9 mouse cellular contexts compared by ENCODE assay signal in the genomic region with DNA sequence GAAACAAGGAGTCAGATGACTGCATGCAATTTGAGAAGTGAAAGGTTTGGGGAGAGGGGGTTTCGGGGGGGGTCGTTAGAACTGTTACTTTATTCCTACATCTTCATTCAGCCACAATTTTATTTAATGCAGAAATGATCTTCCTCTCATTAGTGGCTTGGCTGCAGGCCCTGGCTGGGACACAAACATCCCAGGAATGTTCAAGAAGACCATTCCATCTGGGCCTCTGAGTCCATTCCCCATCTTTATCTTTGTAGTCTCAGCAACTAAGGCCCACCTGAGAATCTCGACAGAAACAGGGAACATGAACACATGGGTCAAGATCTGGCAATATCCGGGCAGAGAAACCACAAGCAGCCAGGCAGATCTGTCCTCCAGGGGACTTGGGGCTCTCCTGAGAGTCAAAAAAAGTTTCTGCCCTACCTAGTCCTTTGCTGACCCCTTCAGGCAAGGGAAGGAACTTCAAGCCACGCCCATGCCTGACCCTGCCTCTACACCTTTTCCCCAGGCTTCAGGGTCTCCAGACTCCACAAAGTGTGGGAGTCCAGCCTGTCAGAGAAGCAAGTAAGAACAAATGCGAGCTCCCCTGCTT. TPM values are rescaled to one million over a fixed set of nuclear protein-coding genes. Genes with fewer than 3 reads are reported as not detected.
DNase-seq lines count a peak whose midpoint lies in the region; ATAC-seq and TF ChIP-seq lines count a peak whose summit lies in the region.
"Had no signal": no experiment of that assay in that cellular context is flagged by ENCODE, and none has a peak within 500 bp of the region (broad histone marks: within the 10 kb centered on the region; RNA-seq: fewer than 3 reads in every experiment).

No protein-coding gene starts in this region.

- H3K4me1 ChIP-seq in intestine, embryonic 14.5 days (replicated peaks; ENCODE audit: control insufficient read depth, insufficient read depth, low read length), result no peaks in the 10 kb centered on the region
- H3K4me1 ChIP-seq in intestine, embryonic 16.5 days (ENCODE audit: control insufficient read depth, insufficient read depth, low read length), result no peaks in the 10 kb centered on the region

- ATAC-seq in intestine, embryonic 14.5 days (replicated peaks; ENCODE audit: low FRiP score, low TSS enrichment, low read depth), result no peak
- no peak for ATAC-seq in intestine, embryonic 16.5 days

- H3K36me3 ChIP-seq in intestine, embryonic 14.5 days (ENCODE audit: control insufficient read depth, insufficient read depth, low read length), result no peaks in the 10 kb centered on the region
- no peaks in the 10 kb centered on the region for H3K36me3 ChIP-seq in intestine, embryonic 16.5 days (ENCODE audit: control insufficient read depth, insufficient read depth, low read length)
- H3K36me3 ChIP-seq: embryonic facial prominence, embryonic 15.5 days had no signal

- H3K9ac ChIP-seq in intestine, embryonic 14.5 days (ENCODE audit: low read length), result no peak overlapping the region
- no peak overlapping the region for H3K9ac ChIP-seq in intestine, embryonic 16.5 days (ENCODE audit: low read depth, low read length)
- H3K9ac ChIP-seq: embryonic facial prominence, embryonic 15.5 days had no signal

- no peak overlapping the region for H3K4me2 ChIP-seq in intestine, embryonic 14.5 days (ENCODE audit: low read length)
- no peak overlapping the region for H3K4me2 ChIP-seq in intestine, embryonic 16.5 days (ENCODE audit: low read depth, low read length)
- H3K4me2 ChIP-seq: embryonic facial prominence, embryonic 15.5 days had no signal

- H3K27me3 ChIP-seq in intestine, embryonic 14.5 days (replicated peaks; ENCODE audit: control insufficient read depth, insufficient read depth, low read length), result no peaks in the 10 kb centered on the region
- no peaks in the 10 kb centered on the region for H3K27me3 ChIP-seq in intestine, embryonic 16.5 days (replicated peaks; ENCODE audit: control insufficient read depth, insufficient read depth, low read length)
- H3K27me3 ChIP-seq: embryonic facial prominence, embryonic 15.5 days had no signal

- H3K9me3 ChIP-seq in intestine, embryonic 14.5 days (ENCODE audit: control insufficient read depth, low read length), result no peaks in the 10 kb centered on the region
- H3K9me3 ChIP-seq in intestine, embryonic 16.5 days (ENCODE audit: control insufficient read depth, low read length), result no peaks in the 10 kb centered on the region
- H3K9me3 ChIP-seq: embryonic facial prominence, embryonic 15.5 days had no signal

- H3K27ac ChIP-seq in intestine, embryonic 14.5 days (ENCODE audit: low read depth), result no peak overlapping the region
- H3K27ac ChIP-seq in intestine, embryonic 16.5 days (ENCODE audit: low read length), result no peak overlapping the region
- no peak overlapping the region for H3K27ac ChIP-seq in left cerebral cortex, adult 2 months
- H3K27ac ChIP-seq: embryonic facial prominence, embryonic 15.5 days had no signal

- WGBS in intestine, embryonic 14.5 days, result 33% methylated on average over 6 of the region's 6 CpGs
- 37% methylated on average over 6 of the region's 6 CpGs for WGBS in intestine, embryonic 16.5 days

- peak; percentile 77 for DNase-seq in intestine, embryonic 14.5 days (ENCODE audit: low spot score)
- peak; percentile 36 for DNase-seq in WW6 (ENCODE audit: low read depth, low spot score)
- peak; percentile 80 to 89 for DNase-seq in cerebellum, postnatal 25 days
- DNase-seq in heart, adult 9 months (ENCODE audit: low spot score in 2 of 2), result peak; percentile 11 to 28
- peak; percentile 47 to 63 for DNase-seq in left cerebral cortex, adult 2 months (ENCODE audit: extremely low spot score in 1 of 2, low spot score in 2 of 2)
- DNase-seq in naive thymus-derived CD4-positive, alpha-beta T cell, adult 2 months (ENCODE audit: low read depth), result peak; percentile 68
- peak; percentile 22 to 70 for DNase-seq in thymus, postnatal 10 days (ENCODE audit: low spot score in 2 of 2)

- intact Hi-C loops in left cerebral cortex, adult 2 months (cut with DNase I), result loop anchor here (1.0 to 5.0 kb wide), 3 partner anchors 167 to 291 kb away; no protein-coding TSS in a partner anchor

- peak; percentile 84 for TF ChIP-seq CTCF in left cerebral cortex, adult 2 months (IDR thresholded peaks at IDR 0.05)

- no peak overlapping the region for H3K4me3 ChIP-seq in intestine, embryonic 14.5 days (ENCODE audit: low read depth, low read length)
- no peak overlapping the region for H3K4me3 ChIP-seq in intestine, embryonic 16.5 days (ENCODE audit: low read length)
- no peak overlapping the region for H3K4me3 ChIP-seq in left cerebral cortex, adult 2 months
- H3K4me3 ChIP-seq: embryonic facial prominence, embryonic 15.5 days had no signal

RNA-seq across cellular contexts. Expression of a gene that starts 40.3 kb away (rescaled TPM):
- polyA plus RNA-seq in intestine, embryonic 14.5 days (2014; fragmentation: Nextera tagmentation; extraction: Ambion mirVana), result 61.0 and 72.1 TPM in 2 replicates
- polyA plus RNA-seq in intestine, embryonic 16.5 days (2015; fragmentation: Nextera tagmentation; extraction: Ambion mirVana), result 165 and 167 TPM in 2 replicates
- 10 to 100 TPM; 16.8 to 20.4 TPM for total RNA-seq in left cerebral cortex, adult 2 months (2021)

RNA-seq across cellular contexts. Expression of a gene that starts 52.2 kb away (rescaled TPM):
- polyA plus RNA-seq in intestine, embryonic 14.5 days (2014; fragmentation: Nextera tagmentation; extraction: Ambion mirVana), result 2.5 and 3.3 TPM in 2 replicates
- 1.0 TPM in 2 replicates for polyA plus RNA-seq in intestine, embryonic 16.5 days (2015; fragmentation: Nextera tagmentation; extraction: Ambion mirVana)
- 10 to 100 TPM; 48.6 to 55.8 TPM for total RNA-seq in left cerebral cortex, adult 2 months (2021)

Comparison
In these comparisons a context has a peak if more than half of its experiments do, and no peak if none do; other contexts are left out.
1. DNase-seq: peak in every context shown above with its lines; median percentile 84 in cerebellum, postnatal 25 days; 77 in intestine, embryonic 14.5 days; 68 in naive thymus-derived CD4-positive, alpha-beta T cell, adult 2 months; 55 in left cerebral cortex, adult 2 months; 46 in thymus, postnatal 10 days; 36 in WW6; 20 in heart, adult 9 months.